Mouse (Mus musculus) right cerebral cortex, adult 2 months (tissue): ENCODE results near the gene Hebp2.

ENCODE experiments used
- DNase-seq, 2 experiments: peaks; one replicate each; pipeline ENCODE4 v3.0.0; 2021 to 2022; ENCODE audit warnings: low spot score in 2 of 2

Hebp2 gene

DNA sequence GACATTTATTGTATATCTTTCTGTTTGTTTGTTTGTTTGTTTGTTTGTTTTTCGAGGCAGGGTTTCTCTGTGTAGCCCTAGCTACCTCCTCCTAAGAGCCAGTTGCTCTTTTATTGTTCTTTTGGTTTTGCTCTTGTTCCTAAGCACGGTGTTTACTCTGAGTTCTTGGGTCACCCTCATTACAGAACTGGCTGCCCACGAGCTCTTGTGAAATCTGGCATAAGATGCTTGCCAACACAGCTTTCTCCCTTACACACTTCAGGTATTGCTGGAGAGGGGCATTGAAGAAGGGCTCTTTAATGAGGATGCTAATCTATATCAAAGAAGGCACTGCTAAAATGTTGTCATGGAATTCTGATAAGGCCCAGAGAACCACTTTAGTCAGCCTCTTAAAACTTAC lies 35.2 kb downstream of the Hebp2 start:
- DNase-seq: no peak

DNA sequence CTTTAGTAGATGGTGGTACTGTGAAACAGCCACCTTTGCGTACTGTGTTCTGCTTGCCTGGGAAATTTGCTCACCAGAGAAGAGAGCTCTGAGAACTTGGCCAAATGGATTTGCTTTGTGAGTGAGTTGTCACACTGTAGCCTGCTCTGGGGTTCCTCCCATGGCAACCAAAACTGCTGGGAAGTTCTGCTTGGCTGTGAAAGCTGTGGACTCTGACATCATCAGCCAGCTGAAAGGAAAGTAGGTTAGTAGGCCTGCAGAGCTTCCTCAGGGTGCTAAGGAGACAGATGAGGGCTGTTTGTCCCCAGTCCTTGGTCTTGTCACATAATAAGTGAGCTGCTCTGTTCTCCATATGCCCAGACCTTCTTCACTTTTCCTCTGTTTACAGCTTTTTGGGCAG lies 37.3 kb downstream of the Hebp2 start:
- peak; percentile 65 to 67 for DNase-seq

DNA sequence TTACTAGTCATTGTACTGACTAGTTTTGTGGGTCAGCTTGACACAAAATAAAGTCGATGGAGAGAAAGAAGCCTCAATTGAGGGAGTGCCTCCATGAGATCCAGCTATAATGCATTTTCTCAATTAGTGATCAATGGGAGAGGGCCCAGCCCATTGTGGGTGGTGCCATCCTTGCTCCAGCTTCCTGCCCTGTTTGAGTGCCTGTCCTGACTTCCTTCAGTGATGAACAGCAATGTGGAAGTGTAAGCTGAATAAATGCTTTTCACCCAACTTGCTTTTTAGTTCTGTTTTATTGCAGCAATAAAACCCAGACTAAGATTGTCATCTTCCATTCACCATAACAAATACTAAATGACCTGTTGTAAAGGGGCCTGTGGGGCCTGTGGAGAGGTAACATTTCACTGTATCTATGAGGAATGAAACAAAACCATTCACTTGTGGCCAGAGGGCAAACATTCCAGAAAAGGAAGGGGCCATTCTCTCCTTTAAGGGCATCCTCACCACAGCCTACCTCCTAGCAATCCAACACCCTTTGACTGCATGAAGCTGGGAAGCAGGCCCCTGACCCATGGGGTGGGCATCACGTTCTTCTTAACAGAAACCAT lies 37.9 kb downstream of the Hebp2 start:
- DNase-seq: no peak

DNA sequence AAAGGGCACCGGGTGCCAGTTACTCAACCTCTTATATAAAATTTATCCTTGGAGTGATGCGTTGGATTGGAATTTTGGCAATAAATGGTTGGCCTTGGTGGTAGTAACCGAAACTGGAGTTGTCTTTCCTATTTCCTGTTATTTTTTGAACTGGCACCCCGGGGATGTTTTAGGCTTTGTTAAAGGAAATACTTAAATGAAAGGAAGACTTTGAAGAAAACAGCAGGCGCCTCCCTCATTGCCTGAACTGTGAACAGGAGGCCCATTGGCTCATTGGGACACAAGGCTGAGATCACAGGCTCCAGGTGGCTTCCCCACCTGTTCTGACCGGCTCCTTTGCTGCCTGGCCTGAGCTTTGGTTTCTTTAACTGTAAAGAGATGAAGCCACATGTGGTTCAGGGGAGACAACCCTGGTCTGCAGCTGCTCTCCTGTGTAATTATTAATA lies 39.4 kb downstream of the Hebp2 start:
- DNase-seq: no peak

DNA sequence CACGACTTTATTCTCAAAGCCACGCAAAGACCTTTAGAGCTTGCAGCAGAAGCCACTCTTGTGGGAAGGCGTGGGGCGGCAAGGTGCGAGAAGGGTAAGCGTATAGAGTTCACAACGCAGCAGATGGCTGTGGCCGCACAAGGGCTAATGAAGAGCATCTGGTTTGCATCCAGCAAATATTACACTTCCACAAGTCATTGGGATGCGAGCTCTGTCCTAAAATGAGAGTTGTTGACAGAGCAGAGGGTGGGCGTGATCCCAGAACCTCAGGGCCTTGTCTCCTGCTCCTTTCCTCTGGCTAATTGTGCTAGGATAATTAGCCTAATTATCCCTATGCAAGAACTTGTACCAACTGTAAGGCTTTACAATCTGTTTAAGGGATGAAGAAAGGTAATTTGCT lies 40.2 kb downstream of the Hebp2 start:
- no peak for DNase-seq

DNA sequence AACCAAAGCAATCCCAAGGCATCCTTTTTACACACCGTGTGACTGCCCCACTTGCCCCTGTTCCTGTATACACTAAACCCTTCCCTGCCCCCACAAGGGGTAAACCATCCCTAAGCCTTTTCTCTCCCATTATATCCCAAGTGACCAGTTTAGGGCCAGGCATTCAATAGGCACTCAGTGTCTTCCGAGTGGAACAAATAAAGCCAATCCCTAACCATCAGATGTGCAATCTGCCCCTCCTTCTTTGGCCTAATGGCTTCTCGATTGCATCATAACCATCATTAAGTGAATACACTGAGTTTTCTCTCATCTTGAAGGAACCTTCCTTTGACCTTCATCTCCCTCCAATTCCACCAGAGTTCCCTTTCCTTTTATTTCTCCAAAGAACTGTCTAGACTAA lies 43.9 kb downstream of the Hebp2 start:
- DNase-seq: no peak

DNA sequence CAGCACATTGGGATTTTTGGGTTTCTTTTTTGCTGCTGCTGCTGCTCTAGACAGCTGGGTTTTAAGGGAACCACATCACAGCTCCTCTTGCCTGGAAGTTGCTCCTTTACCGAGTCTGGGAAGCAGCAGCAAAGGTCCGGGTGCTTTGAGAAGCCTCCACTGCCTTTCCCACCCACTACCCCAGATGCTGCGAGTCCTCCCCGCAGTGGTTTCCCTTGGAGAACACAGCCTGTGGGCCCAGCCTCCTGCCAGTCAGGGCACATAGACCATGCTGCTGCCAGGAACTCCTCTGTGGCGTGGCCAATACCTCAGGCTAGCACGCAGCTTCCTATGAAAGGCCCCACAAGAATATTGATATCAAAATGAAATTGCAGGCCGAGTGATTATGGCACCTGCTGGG lies 48.8 kb downstream of the Hebp2 start:
- DNase-seq: no peak

DNA sequence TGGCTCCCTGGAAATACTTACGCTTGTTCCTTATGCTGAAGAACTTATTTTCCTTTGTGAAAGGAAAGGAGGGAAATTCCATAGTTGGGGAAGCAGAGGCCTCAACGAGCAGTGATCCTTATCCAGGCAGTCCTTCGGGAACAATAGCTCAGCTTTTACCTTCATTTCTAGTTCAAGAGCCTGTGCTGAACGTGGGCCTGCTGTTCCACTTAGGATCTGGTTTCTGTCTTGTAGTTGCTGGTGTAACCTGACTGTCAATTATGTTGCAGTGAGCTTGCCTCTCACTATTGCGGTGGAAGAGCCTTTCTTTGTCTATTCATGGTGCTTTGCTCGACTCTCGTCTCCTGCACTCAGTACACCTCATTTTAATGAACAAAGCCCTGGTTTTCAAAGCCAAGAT lies 51.6 kb downstream of the Hebp2 start:
- no peak for DNase-seq

DNA sequence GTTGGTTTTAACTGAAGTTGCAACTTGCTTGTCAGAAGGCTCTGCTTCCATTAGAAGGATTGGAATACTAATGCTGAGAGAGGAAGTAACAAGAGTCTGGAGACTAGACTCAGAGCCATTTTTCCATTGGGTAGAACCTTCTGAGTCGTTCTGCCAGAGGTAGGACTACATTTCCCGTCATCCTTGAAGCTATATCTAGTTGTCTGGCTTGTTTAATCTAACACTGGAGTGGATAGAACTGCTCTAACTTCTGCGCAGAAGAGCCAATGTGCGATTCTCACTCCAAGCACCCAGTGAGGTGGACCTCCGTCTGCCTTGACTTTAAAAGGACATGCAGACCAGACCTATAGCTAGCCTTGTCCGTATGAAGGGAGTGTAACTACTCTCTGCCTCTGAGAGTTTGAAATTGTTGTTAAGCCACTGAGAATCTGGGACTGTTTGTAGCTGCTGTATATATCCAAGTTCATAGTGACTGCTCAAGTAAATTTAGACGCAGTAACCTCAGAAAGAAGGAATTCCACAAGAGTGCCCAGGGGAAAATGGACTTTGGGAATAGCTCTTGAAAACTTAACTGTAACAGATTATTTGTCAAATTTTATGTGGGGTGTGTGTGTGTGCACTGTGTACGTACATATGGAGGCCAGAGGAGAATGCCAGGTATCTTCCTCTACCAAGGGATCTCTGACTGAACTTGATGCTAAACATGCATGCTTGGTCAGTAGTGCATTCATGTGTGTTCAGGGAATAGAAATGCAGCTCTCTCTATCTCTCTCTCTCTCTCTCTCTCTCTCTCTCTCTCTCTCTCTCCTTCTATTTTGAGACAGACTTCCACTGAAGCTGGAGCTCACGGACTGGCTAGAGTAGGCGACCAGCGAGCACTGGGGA lies 52.6 kb downstream of the Hebp2 start:
- no peak for DNase-seq

DNA sequence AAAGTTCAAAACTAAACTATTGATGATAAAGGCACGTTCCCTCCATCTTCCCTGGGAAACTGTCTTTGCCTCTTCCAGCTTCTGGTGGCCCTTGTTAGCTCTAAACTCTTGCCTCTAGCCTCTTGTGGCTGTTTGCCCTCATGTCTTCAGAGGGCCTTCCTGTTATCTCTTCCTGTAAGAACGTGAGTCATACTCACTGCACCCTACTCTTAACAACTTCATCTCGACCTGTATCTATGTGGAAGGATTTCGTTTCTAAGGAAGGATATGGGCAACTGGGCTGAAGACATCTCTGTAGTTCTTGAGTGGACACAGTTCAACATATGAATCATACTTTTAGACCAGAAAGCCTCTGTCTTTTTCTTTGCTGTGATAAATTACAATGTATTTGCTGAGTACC lies 53.9 kb downstream of the Hebp2 start:
- no peak for DNase-seq

DNA sequence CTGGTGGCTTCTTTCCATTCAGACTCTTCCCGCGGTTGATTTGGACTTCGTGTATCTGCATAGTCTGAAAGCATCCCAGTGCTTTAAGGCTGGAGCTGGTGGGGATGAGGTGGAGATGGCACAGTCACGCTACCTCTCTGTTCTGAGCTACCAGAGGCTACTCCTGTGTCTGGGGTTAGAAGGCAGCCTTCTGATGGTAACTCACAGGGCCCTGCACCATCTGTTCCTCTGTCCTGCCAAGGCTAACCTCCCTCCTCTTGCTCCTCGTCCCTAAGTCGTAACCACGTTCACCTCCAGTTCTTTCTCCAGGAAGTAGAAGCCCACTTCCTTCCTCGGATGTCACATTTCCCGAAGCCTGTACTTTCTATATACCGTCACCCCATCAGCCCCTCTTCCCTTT lies 55.9 kb downstream of the Hebp2 start:
- DNase-seq: no peak
